Mouse (Mus musculus): ENCODE data around the gene Usp25.
A peak's percentile ranks its signal among the peaks of the same experiment; 100 is the strongest.

Usp25 gene

DNA sequence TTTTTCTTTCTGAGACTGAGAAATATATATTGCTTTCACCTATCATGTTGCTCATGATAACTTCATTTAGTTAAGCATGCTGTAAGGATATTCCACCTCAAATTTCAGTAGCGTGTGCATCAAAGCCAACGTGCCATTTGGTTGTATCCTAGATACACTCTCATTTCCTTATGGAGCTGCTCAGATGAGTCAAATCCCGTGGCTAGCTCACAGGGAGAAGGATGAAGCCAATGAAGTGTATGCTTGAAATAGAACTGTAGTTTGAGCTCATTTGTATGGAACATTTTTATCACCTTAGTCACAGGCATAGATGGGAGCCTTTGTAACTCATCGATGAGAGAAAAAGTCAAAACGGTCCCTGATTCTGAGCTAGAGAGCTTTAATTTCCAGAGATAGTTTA, 20.8 kb downstream of the Usp25 start:
- DNase-seq (ENCODE audit: low spot score): no peak

DNA sequence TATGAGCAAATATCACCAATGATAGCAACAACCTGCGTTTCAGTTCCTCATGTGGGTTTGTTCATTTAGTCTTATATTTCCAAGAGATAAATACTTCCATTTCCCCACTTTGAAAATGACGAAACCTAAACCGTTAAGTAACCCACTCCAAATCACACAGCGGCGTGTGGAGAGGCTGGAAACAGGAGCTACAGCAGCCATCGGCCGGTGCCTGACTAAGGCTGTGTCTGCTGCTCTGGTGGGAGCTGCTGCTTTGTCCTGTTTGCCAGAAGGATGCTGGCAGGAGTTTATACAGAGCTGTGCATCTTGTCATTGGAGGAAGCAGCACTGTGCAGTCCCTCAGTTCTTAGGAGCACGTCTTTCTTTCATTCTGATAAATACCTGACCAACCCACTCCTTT, 21.2 kb downstream of the Usp25 start:
- no peak for DNase-seq (ENCODE audit: low spot score)

DNA sequence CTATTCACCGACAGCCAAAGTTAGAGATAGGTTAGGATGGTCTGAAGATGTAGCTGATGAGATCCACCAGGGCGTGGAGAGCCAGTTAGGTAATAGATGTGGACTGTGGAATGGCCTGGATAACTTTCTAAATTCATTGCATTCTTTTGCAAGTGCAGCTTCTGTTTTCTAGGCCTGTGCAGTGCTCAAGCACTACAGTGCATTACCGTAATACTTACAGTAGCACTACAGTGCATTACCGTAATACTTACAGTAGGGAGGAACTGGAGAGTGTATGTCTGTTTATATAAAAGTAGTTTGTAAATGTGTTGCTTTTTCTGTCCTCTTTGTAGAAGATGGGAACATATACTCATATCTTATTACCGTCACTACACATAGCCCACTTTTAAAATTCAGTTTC, 28.1 kb downstream of the Usp25 start:
- DNase-seq (ENCODE audit: low spot score): peak; percentile 39

DNA sequence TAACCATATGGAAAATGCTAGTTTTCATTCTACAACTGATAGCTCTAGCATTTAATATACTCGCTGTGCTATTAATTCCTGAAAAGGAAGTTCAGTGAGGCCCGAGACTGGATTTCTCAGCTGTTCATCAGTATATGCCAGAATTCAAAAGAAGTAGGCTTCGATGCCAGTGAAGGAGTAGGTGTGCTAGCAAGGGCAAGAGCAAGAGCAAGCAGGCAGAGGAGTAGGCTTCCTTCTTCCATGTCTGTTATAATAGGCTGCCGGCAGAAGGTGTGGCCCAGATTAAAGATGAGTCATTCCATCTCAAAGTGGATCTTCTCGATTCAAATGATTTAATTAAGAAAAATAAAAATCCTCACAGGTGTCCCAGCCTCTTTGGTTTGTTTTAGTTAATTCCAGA, 30.0 kb downstream of the Usp25 start:
- no peak for DNase-seq (ENCODE audit: low spot score)

DNA sequence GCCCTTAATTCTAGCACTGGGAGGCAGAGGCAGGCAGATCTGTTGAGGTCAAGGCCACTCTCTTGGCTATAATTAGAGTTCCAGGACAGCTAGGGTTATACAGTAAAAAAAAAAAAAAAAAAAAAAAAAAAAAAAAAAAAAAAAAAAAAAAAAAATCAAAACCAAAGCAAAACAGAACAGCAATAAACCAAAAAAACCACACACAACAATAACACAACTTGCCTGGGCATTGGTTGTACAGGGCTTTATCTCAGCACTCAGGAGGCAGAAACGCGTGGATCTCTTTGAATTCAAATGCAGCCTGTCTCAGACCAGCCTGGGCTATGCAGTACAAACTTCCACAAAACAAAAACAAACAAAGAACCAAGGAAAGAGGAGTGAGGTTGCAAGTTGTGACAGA, 40.7 kb downstream of the Usp25 start:
- DNase-seq (ENCODE audit: low spot score): no peak

DNA sequence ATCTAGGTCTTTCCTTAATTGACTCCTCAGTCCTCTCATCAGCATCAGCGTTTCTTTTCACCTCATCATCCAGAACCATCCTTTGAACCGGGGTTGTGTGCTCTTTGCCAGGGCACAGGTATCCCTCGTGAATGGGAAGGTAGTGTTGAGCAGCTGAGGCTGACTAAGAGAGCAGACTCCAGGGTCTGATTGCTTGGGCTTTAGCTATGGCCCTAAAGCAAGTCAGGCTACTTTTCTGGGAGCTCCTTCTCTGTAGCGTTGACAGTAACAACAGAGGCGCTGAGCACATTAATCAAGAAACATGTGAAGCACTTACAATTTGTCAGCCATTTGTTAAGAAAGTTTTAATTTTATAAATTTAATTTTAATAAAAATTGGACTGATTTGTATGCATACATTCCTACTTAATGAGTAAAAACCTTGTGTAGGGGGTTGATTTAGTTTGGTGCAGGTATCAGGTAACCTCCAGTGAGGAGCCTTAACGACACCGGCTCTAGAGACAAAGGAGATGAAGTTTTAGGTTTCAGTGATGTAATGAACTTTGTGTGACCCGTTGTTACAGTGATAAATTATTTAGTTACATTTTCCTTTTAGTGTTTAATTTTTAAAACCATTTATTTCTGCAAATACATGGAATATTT, 42.1 kb downstream of the Usp25 start:
- DNase-seq (ENCODE audit: low spot score): no peak

DNA sequence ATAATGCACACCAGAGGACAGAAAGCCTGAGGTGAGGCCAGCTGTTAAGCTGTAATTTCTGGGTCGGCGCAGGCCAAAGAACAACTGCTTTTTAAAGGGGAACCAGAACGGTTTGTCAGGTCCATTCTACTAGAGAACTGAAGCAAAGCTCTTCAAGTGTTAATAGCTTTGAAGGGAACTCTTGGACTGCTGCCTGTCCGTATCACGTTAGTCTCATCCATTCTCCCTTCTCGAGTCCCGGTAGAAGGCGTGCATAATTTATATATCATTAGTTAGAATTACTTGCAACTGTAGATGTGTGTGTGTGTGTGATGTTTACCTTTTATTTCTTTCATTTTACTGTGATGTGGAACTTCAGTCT, 42.6 kb downstream of the Usp25 start:
- no peak for DNase-seq (ENCODE audit: low spot score)

DNA sequence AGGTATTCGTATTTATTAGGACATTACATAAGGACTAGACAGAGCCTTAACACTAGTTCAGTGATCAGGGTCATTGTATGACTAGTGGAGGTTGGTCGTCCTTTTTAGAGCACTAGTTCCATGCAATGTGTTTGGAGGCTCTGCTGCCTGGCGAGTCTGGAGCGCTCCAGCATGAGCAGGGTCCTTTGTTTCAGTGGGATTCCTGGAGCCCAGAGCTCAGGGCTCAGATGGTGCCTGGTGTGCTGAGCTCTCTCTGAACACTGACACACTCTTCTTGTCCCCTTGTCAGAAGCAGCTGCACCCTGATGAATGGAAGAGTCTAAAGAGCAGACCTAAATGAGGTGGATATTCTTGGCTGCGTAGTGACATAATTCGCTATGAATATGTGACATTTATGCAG, 45.1 kb downstream of the Usp25 start:
- no peak for DNase-seq (ENCODE audit: low spot score)

DNA sequence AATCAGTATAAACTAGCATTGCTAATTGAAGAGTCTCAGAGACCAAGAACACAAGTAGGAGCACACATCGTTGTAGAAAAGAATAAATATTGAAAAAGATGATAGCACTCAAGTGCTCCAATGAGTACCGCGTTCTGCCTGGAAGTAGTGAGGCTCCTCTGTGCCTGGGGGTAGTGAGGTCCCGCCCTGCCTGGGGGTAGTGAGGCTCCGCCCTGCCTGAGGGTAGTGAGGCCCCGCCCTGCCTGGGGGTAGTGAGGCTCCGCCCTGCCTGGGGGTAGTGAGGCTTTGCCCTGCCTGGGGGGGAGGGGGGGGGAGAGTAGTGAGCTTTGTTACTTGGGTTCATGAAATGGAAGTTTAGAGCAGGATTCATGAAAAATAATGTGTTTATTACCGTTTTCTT, 46.7 kb downstream of the Usp25 start:
- no peak for DNase-seq (ENCODE audit: low spot score)

DNA sequence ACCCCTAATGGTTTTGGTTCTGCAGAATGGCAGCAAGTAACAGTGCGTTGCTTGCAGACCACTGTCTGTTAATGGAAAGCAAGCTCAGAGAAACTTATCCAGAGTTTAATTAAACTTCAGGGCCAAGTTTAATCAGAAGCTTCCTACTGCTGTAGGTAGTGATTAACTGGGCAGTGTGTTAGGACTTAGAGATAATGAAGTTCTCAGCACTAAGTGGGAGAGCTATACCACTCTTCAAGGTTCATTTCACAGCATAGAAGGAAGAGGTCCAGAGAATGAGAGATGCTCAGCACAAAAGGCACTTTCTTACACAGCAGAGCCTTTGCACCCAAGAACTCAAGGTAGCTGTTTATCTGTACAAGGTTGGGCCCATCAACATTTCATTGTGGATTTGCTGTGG, 50.4 kb downstream of the Usp25 start:
- DNase-seq (ENCODE audit: low spot score): no peak

DNA sequence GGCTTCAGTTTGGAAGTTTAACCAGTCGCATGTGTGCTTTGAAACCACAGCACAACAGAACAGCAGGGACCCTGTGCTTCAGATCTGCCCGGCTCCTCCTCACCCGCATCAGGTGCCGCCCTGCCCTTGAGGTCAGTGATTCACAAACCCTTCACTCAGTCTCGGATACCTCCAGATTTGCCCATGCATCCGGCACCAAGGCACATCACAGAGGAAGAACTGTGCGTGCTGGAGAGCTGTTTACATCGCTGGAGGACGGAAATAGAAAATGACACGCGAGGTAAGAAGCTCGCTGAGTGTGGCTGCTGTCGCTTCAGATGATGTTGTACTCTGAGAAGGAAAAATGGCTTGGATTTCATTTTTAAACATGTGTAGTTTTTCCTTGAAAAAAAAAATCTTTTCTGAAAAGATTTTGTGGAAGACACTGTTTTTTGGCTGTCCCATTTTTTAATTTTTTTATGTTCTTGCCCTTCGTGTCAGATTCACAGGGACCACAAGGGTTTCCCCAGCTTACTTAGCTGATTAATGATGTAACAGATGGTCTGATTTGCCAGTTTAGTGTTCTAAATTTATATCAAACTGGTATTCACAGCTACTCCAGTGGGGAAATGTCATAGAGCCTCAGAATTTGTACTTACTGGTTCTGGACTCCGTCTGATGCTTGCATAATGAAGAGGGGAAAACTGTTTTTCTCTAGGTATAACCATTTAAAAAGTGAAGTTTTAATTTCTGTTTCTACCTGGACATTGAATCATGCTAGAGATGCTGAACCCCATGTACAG, 63.6 kb downstream of the Usp25 start:
- no peak for DNase-seq (ENCODE audit: low spot score)

DNA sequence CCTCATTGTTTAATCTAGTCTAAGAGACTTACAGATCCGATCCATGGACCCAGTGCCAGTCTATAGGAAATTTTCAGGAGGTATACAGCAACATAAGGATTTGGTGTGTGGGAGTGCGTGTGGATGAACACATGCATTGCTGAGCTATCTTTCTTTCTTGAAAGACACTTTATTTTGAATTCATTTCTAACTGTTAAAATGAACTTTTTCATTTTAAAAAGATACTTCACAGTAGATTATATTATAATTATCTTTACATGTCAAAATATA, 64.2 kb downstream of the Usp25 start:
- DNase-seq (ENCODE audit: low spot score): no peak

DNA sequence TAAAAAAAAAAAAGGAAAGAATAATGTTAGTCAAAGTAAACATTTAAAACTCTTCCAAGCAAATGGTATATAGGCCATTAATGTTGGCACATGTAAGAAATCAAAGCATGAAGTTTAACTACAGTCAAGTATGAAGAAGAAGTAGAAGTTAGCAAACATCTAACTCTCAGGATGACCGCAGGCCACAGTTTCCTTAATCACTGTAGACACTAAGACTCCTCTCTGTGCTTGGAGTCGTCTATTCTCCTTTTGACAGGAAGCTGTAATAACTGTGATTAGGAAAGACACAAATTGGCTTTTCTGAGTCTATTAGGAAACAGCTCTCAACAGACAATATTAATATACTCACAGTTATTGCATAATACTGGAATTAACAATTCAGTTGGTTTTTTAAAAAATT, 70.6 kb downstream of the Usp25 start:
- DNase-seq (ENCODE audit: low spot score): peak; percentile 10

DNA sequence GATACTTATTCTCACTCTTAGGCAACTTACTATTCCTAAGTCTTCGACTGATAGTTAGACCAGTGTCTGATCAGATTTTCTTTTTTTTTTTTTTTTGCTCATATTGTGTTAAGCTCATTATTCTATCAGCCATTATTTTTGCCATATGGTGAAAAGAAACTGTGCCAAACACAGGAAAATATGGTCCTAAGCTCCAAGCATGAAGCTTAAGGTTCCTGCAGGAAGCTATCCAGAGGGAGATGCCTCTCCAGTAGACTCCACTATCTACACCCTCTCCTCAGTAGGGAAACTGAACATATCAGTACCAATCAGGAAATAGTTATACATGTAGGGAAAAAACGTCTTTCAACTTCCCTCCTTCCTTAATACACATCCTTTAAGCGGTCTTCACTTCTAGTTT, 76.3 kb downstream of the Usp25 start:
- no peak for DNase-seq (ENCODE audit: low spot score)

DNA sequence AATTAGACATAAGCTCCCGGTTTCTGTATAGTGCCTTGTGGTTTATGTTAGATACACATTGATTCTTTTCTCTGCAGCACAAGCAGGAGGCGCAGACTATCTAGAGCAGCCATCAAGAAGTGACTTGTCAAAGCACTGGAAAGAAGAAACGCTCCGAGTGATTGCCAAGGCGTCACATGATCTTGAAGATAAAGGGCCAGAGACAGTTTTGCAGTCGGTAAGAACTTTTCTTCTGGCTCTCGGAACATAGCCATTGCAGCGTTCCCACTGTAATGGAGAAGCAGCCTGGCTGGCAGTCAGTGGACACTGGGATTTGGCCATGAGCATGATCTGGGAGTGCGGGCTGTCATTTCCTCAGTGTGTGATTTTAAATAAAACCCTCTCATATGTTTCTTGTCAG, 80.0 kb downstream of the Usp25 start:
- DNase-seq (ENCODE audit: low spot score): peak; percentile 14

DNA sequence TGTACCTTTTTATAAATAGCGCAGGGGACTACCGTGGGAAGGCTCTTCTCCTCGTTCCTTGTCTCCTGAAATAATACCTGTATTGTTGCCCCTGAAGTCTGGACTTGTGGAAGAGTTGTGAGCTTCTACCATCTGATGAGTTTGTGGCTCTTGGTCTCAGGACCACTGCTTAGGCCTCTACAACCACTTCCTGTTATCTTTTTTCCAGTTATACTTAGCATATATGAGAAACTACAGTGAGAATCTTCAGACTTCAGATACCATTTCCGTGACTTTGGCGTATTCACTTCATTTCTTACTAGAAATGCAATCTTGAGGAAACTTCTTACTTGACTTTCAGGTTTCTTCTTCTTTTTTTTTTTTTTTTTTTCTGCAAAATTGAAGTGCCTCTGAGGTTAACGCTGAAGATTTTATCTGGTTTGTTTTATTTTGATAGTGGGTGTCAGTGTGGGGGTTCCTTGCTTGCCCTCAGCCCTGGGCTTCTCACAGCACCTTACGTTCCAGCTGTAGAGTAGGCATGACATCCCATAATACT, 81.6 kb downstream of the Usp25 start:
- DNase-seq (ENCODE audit: low spot score): no peak

DNA sequence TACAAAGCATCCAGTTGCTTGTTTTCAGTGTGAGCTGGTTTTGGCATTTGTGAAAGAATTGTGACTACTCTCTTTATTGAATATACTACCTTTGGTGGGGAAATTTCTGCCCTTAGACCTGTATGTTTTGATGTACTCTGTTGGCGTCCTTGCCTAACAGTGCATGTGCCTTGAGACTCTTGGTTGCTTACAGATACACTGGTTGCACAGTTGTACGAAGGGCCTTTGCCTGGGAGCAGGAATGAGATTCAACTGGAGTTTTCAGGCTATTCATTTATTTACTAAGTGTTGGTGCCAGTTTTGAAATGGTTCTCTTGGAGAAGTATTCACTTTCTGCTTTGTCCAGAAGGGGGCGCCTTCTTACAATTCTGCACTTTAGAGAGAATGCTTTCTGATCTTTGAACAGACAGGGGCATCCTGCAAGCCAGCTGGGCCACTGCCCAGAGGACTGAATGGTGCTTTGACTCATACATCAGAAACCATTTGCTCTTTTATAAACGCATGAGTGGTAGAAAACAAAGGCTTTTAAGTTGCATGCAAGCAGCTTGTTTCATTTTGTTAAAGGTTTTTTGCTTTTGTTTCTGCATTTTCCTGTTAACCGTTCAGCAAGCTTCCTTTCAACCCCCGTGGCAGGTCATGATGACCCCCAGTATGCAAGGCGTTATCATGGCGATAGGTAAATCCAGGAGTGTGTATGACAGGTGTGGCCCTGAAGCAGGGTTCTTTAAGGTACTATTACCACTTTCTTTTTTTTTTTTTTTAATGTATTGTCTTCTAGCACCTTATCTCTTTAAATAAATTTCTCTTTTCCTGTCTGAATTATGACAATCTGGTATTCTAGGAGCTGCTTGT, 85.7 kb downstream of the Usp25 start:
- DNase-seq (ENCODE audit: low spot score): peak; percentile 97

DNA sequence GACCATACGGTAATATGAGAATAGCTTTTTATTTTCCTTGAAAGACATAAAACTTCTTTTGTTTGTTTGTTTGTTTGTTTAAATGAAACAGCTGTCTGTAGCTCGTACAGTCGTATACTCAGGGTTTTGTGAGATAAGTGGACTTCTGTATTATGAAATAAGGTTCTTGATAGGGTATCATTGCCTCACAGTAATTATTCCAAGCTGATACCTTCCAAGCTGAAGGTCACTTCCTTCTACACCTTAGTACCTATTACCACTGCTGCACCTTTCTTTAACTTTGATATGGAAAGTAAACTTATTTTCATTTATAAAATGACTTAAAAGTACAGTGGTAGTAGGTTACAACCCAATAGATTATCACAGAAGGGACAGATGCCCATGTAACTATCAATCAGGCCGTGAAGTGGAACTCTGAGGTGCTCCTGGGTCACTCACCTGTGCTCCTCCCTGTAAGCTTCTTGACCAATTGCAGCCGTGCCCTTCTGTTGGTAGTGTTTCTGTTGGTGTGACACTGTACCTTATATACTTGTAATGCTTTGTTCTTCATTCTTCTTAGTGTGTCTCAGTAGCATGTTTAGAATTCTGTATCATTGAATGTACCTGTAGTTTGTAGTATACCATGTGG, 90.2 kb downstream of the Usp25 start:
- no peak for DNase-seq (ENCODE audit: low spot score)

DNA sequence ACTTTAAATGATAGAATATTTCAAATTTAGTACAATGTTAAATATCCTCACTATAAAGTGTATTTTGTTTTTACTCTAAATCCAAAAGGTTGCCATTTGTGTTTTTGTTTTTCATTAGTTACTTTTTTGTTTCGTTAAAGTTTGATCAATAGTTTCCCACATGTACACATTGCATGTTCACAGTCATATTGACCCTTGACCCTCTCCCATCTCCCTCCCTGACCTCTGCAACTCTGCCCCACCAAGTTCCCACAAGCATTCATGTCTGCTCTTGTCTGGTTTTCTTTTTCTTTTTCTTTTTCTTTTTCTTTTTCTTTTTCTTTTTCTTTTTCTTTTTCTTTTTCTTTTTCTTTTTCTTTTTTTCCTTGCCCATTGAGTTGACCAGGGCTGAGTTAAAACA, 97.8 kb downstream of the Usp25 start:
- DNase-seq (ENCODE audit: low spot score): no peak

DNA sequence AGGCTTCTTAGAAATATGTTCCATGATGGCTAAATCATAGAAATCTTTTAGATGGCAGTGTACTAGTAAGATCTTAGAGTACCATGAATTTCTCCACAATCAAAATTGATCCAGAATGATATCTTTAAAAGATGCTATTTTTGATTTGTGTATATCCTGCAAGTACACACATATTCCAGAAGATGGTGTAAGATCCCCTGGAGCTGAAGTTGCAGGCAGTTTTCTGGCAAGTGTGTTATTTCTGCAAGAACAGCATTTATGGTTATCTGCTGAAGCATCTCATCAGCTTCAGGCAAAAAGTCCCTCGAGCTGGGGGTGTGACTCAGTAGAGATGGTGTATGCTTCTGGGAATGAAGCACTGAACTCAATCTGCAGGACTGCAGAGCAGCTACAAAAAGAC, 112.4 kb downstream of the Usp25 start:
- DNase-seq (ENCODE audit: low spot score): no peak

DNA sequence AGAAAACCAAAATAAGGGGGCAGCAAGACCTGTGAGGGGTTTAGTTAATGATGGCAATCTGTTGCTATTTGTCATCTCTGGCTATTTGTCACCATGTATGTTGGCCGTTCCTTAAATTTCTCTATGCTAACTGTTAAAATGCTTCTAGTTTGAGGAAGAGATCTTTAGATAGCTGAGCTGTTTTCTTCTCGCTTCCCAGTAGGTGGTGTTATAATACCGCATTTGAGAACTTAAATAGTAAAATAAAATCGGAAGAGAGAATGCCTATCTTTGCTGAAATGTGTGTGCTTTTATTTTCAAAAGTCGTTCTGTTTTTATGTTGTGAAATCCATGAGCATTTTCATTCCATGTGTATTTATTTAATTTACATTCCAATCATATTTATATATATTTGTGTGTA, 115.2 kb downstream of the Usp25 start:
- DNase-seq (ENCODE audit: low spot score): peak; percentile 74

DNA sequence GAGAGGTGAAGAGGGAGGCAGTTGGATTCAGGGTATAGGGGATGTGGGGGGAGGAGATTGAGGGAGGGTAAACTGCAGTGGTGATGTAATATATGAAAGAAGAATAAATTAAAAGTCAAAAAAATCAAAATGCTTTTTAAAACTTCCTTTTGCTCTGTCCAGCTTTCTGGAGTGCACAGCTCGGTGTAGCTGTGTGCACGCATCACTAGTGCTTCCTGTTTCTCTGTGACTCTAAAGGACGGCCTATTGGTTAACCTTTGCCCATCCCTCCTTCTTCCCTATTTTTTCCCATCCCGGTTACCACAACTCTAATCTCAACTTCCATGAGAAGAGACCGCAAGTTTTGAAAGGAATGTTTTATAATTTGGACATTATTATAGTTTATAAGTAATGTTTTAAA, 119.5 kb downstream of the Usp25 start:
- no peak for DNase-seq (ENCODE audit: low spot score)

DNA sequence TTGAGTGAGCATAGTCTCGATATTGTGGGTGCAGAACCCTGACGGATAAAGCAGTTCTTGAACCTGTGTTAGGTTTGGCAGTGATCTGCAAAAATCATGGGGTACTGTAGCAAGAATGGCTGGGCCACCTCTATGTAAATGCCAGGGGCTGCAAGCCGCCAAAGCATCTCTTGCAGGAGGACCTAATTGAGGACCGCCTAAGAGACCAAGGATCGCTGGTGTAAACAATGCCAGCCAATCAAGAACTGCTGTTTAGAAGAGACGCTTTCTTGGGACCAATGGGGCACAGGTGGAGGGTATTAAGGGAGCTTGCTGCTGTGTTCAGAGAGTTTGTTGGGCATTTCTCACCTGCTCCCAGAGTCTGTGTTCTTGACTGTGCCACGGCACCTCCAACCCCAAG, 127.1 kb downstream of the Usp25 start:
- DNase-seq (ENCODE audit: low spot score): no peak

Data from adipocyte (in vitro differentiated cells).